1 mouse cellular context compared by ENCODE assay signal in the genomic region with DNA sequence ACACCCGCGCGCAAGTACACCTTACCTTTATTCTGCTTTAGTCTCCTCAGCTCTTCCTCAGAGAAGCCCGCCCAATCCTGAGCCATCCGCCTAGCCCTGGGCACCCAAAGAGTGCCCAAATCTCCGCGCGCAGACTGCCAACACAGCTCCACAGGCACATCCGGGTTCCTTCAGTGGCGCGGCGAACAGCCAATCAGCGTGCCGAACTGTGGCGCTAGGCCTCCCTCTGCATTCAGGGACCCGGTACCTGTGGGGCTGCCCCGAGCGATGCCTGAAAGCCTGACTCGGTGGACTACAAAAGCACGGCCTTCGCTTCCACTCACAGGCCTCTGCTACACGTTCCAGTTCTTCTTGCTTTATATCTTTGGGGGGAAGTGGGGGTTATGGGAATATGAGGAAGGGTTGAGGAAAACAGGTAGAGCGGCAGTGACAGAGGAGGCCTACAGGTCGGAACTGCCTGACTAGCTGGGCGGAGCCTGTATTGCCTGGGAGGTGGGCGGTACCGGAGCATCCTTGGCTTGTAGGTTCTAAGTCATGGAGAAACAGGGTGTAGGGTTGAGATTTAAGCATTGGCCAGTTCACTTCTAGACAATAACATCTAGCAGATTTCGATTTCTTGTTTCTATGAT.
TF ChIP-seq lines count a peak whose summit lies in the region.

Gorab (minus strand) TSS at position 172 of the 629 bp plus-strand sequence.

TF ChIP-seq in CH12.LX, 34 proteins besides CTCF, POLR2A, EP300 and RAD21 (continued from another document):
- TF ChIP-seq IRF4 (IDR thresholded peaks at IDR 0.05; ENCODE audit: low read depth, low read length) (0 out of 2 replicates have a peak, but pooled peaks have one; percentile 44), ELF1 (IDR thresholded peaks at IDR 0.05; ENCODE audit: low read depth, low read length) (peak; percentile 96), JUN (IDR thresholded peaks at IDR 0.05; ENCODE audit: insufficient read depth, low read depth, low read length) (no peak), GABPA (IDR thresholded peaks at IDR 0.05; ENCODE audit: insufficient replicate concordance, low read depth, low read length) (no peak), NELFE (IDR thresholded peaks at IDR 0.05; ENCODE audit: low read depth, low read length) (peak; percentile 54), USF1 (IDR thresholded peaks at IDR 0.05; ENCODE audit: low read depth, low read length) (no peak), MAX (IDR thresholded peaks at IDR 0.05; ENCODE audit: low read length) (peak; percentile 100), JUND (conservative IDR thresholded peaks at IDR 0.05; ENCODE audit: low read depth, low read length) (no peak), MXI1 (IDR thresholded peaks at IDR 0.05; ENCODE audit: low read depth, low read length) (peak; percentile 52), ZMIZ1 (IDR thresholded peaks at IDR 0.05; ENCODE audit: low read depth, low read length) (peak; percentile 67; the same call in 1 of the 2 replicates), E2F4 (IDR thresholded peaks at IDR 0.05; ENCODE audit: insufficient replicate concordance, low read depth, low read length) (no peak), ZKSCAN1 (IDR thresholded peaks at IDR 0.05; ENCODE audit: borderline replicate concordance, low read depth, low read length) (no peak), HCFC1 (IDR thresholded peaks at IDR 0.05; ENCODE audit: low read depth, low read length) (peak; percentile 84), CHD2 (IDR thresholded peaks at IDR 0.05; ENCODE audit: low read length) (no peak), SIN3A (IDR thresholded peaks at IDR 0.05; ENCODE audit: low read length) (peak; percentile 87), NRF1 (IDR thresholded peaks at IDR 0.05; ENCODE audit: low read depth, low read length) (no peak), KAT2A (IDR thresholded peaks at IDR 0.05; ENCODE audit: insufficient replicate concordance, low read length) (0 out of 2 replicates have a peak, but pooled peaks have one; percentile 25), SMC3 (IDR thresholded peaks at IDR 0.05; ENCODE audit: low read depth, low read length) (no peak), UBTF (IDR thresholded peaks at IDR 0.05; ENCODE audit: low read depth, low read length) (no peak)
